Mouse (Mus musculus) midbrain, embryonic 14.5 days (tissue): ENCODE measurements around the gene A030005K14Rik. TPM values are rescaled to one million over a fixed set of nuclear protein-coding genes. Genes with fewer than 3 reads are reported as not detected.

Experiments
- ATAC-seq: fragments of 200-750 bp; cut with Nextera tagmentation; 2 replicates; pipeline ENCODE4 v1.8.0; 2017; ENCODE audit warnings: moderate number of reproducible peaks, moderate library complexity; ENCODE audit not compliant: low FRiP score, low TSS enrichment
- DNase-seq: peaks from one replicate; pipeline ENCODE4 v3.0.0-alpha.2; 2015
- H3K27ac ChIP-seq: fragments of 300-500 bp; sonication (generic); replicated peaks from 2 replicates; pipeline ENCODE4 v1.5.1; 2014; ENCODE audit warnings: mild to moderate bottlenecking, low read depth, low read length, moderate library complexity
- H3K27me3 ChIP-seq: fragments of 300-500 bp; sonication (generic); 2 replicates; pipeline ENCODE4 v1.6.1; 2014; ENCODE audit warnings: low read length, control low read depth, mixed read lengths; ENCODE audit not compliant: control insufficient read depth, insufficient read depth
- H3K36me3 ChIP-seq: fragments of 300-500 bp; sonication (generic); 2 replicates; pipeline ENCODE4 v1.6.1; 2014; ENCODE audit warnings: low read length, control low read depth; ENCODE audit not compliant: control insufficient read depth, insufficient read depth
- H3K4me1 ChIP-seq: fragments of 300-500 bp; sonication (generic); 2 replicates; pipeline ENCODE4 v1.6.1; 2014; ENCODE audit warnings: mild to moderate bottlenecking, antibody characterized with exemption, low read length, control low read depth; ENCODE audit not compliant: control insufficient read depth, insufficient read depth
- H3K4me2 ChIP-seq: fragments of 300-500 bp; sonication (generic); 2 replicates; pipeline ENCODE4 v1.6.1; 2014; ENCODE audit warnings: mild to moderate bottlenecking, low read length, moderate library complexity
- H3K4me3 ChIP-seq: fragments of 300-500 bp; sonication (generic); replicated peaks from 2 replicates; pipeline ENCODE4 v1.5.1; 2014; ENCODE audit warnings: low read depth, low read length
- H3K9ac ChIP-seq: fragments of 300-500 bp; sonication (generic); replicated peaks from 2 replicates; pipeline ENCODE4 v1.6.1; 2014; ENCODE audit warnings: mild to moderate bottlenecking, low read length, moderate library complexity
- H3K9me3 ChIP-seq: fragments of 300-500 bp; sonication (generic); 2 replicates; pipeline ENCODE4 v1.6.1; 2016; ENCODE audit warnings: low read length, control low read depth, mixed read lengths; ENCODE audit not compliant: control insufficient read depth
- WGBS: fragments of 180-500 bp; shearing (Covaris S2); extraction: QIAGEN DNeasy Blood & Tissue Kit; methylation state at CpG from one replicate; pipeline ENCODE4 v1.1.7; 2014; 5-methylcytosine and 5-hydroxymethylcytosine counted together
- polyA plus RNA-seq: library from polyadenylated mRNA; unstranded; fragments of >200 nt; fragmentation: Nextera tagmentation; extraction: Ambion mirVana; gene quantifications from 2 replicates; pipeline ENCODE4 v1.2.1, GENCODE M21; 2014

The A030005K14Rik gene
- polyA plus RNA-seq, 1 experiment from 2014 or later = not detected

- Histone ChIP-seq H3K4me2 (no peak overlapping the region), H3K9me3 (no peaks in the 10 kb centered on the region), H3K27ac (no peak overlapping the region), H3K27me3 (no peaks in the 10 kb centered on the region), H3K36me3 (no peaks in the 10 kb centered on the region), H3K4me1 (no peaks in the 10 kb centered on the region), H3K4me3 (no peak overlapping the region), H3K9ac (no peak overlapping the region)
- no peak for ATAC-seq
- WGBS = 74% methylated on average over 1 of the region's 1 CpGs
- DNase-seq = no peak
These were observed 42.6 kb downstream of the A030005K14Rik start for GRCm38 (mm10) chr1:83016556-83016955.

GRCm38 (mm10) chr1:83015329-83015879 lies 43.8 kb downstream of the A030005K14Rik start:
- ATAC-seq (no peak), DNase-seq (no peak)

GRCm38 (mm10) chr1:83014477-83014876 lies 44.7 kb downstream of the A030005K14Rik start:
- no peaks in the 10 kb centered on the region for H3K36me3 ChIP-seq
- WGBS = 93% methylated on average over 3 of the region's 3 CpGs

More at GRCm38 (mm10) chr1:83015329-83015879, 43.8 kb downstream of the A030005K14Rik start:
- H3K9ac ChIP-seq = no peak overlapping the region
- WGBS = 92% methylated on average over 10 of the region's 10 CpGs
- no peaks in the 10 kb centered on the region for H3K36me3 ChIP-seq
- no peak overlapping the region for H3K4me3 ChIP-seq
- no peaks in the 10 kb centered on the region for H3K27me3 ChIP-seq
- H3K4me1 ChIP-seq = no peaks in the 10 kb centered on the region
- no peaks in the 10 kb centered on the region for H3K9me3 ChIP-seq
- no peak overlapping the region for H3K4me2 ChIP-seq
- no peak overlapping the region for H3K27ac ChIP-seq

More at GRCm38 (mm10) chr1:83014477-83014876, 44.7 kb downstream of the A030005K14Rik start:
- no peak overlapping the region for H3K4me3 ChIP-seq
- no peak overlapping the region for H3K27ac ChIP-seq
- no peak for ATAC-seq
- DNase-seq = no peak
- no peaks in the 10 kb centered on the region for H3K4me1 ChIP-seq
- no peaks in the 10 kb centered on the region for H3K27me3 ChIP-seq
- no peaks in the 10 kb centered on the region for H3K9me3 ChIP-seq
- H3K9ac ChIP-seq = no peak overlapping the region
- H3K4me2 ChIP-seq = no peak overlapping the region

Other genes starting within 250 kb of the A030005K14Rik start
- 32.4 and 43.7 TPM in 2 replicates for gene Agfg1, start 219.9 kb downstream of the A030005K14Rik start, polyA plus RNA-seq
- 0.46 and 0.66 TPM in 2 replicates for gene A030005L19Rik, start 146.1 kb downstream of the A030005K14Rik start, polyA plus RNA-seq
- not detected in 2 replicates for gene A030014E15Rik, start 134.5 kb downstream of the A030005K14Rik start, polyA plus RNA-seq
- not detected in 2 replicates for gene Gm6217, start 128.0 kb downstream of the A030005K14Rik start, polyA plus RNA-seq
- gene A030003K21Rik, start 116.0 kb downstream of the A030005K14Rik start, polyA plus RNA-seq = not detected in 2 replicates
- not detected in 2 replicates for gene Gm7544, start 103.4 kb downstream of the A030005K14Rik start, polyA plus RNA-seq
- not detected in 2 replicates for gene Gm47955, start 99.1 kb downstream of the A030005K14Rik start, polyA plus RNA-seq
- not detected in 2 replicates for gene Gm47959, start 58.8 kb downstream of the A030005K14Rik start, polyA plus RNA-seq
- gene Slc19a3, start 20.9 kb downstream of the A030005K14Rik start, polyA plus RNA-seq = 0.15 and 0.79 TPM in 2 replicates
- gene Krtap28-10, start 16.9 kb downstream of the A030005K14Rik start, polyA plus RNA-seq = not detected in 2 replicates
- gene Gm47969, start 14.4 kb downstream of the A030005K14Rik start, polyA plus RNA-seq = not detected in 2 replicates
- gene Krtap28-13, start 1.6 kb upstream of the A030005K14Rik start, polyA plus RNA-seq = not detected in 2 replicates
- not detected in 2 replicates for gene Ccl20, start 57.4 kb upstream of the A030005K14Rik start, polyA plus RNA-seq
- gene Daw1, start 100.4 kb upstream of the A030005K14Rik start, polyA plus RNA-seq = 0.80 and 1.00 TPM in 2 replicates